Mouse (Mus musculus) heart, postnatal 0 days (tissue): Measurements from ENCODE around the gene Kdm2a. TPM values are rescaled to one million over a fixed set of nuclear protein-coding genes. Genes with fewer than 3 reads are reported as not detected.

Experiments
- ATAC-seq: fragments of 200-750 bp; cut with Nextera tagmentation; 2 replicates; pipeline ENCODE4 v1.8.0; 2017; ENCODE audit warnings: low read depth, moderate number of reproducible peaks, moderate library complexity; ENCODE audit not compliant: insufficient read depth
- DNase-seq: peaks from one replicate; pipeline ENCODE4 v3.0.0-alpha.2; 2016; ENCODE audit warnings: low spot score
- H3K27ac ChIP-seq: fragments of 300-500 bp; sonication (generic); 2 replicates; pipeline ENCODE4 v1.5.1; 2014; ENCODE audit warnings: low read depth, mild to moderate bottlenecking
- H3K27me3 ChIP-seq: fragments of 300-500 bp; sonication (generic); 2 replicates; pipeline ENCODE4 v1.6.1; 2014; ENCODE audit warnings: low read length, mixed read lengths; ENCODE audit not compliant: control insufficient read depth, insufficient read depth
- H3K36me3 ChIP-seq: fragments of 300-500 bp; sonication (generic); replicated peaks from 2 replicates; pipeline ENCODE4 v1.6.1; 2014; ENCODE audit warnings: low read length, mixed read lengths; ENCODE audit not compliant: control insufficient read depth, insufficient read depth
- H3K4me1 ChIP-seq: fragments of 300-500 bp; sonication (generic); 2 replicates; pipeline ENCODE4 v1.6.1; 2014; ENCODE audit warnings: antibody characterized with exemption; ENCODE audit not compliant: control insufficient read depth, insufficient read depth
- H3K4me2 ChIP-seq: fragments of 300-500 bp; sonication (generic); 2 replicates; pipeline ENCODE4 v1.6.1; 2014; ENCODE audit warnings: low read depth, mild to moderate bottlenecking, low read length, moderate library complexity
- H3K4me3 ChIP-seq: fragments of 300-500 bp; sonication (generic); 2 replicates; pipeline ENCODE4 v1.5.1; 2014; ENCODE audit warnings: low read depth, low read length
- H3K9ac ChIP-seq: fragments of 300-500 bp; sonication (generic); replicated peaks from 2 replicates; pipeline ENCODE4 v1.6.1; 2014; ENCODE audit warnings: low read depth, low read length, mixed read lengths
- H3K9me3 ChIP-seq: fragments of 300-500 bp; sonication (generic); replicated peaks from 2 replicates; pipeline ENCODE4 v1.6.1; 2016; ENCODE audit warnings: low read length; ENCODE audit not compliant: control insufficient read depth
- CTCF ChIP-seq: IDR thresholded peaks from 2 replicates; pipeline ENCODE4 v1.5.1; 2016; ENCODE audit warnings: antibody characterized with exemption, control low read depth, low read depth
- EP300 ChIP-seq: IDR thresholded peaks from 2 replicates; pipeline ENCODE4 v1.6.1; 2016; ENCODE audit warnings: antibody characterized with exemption, low read depth
- WGBS: fragments of 180-500 bp; shearing (Covaris S2); extraction: QIAGEN DNeasy Blood & Tissue Kit; methylation state at CpG from one replicate; pipeline ENCODE4 v1.1.7; 2014; 5-methylcytosine and 5-hydroxymethylcytosine counted together
- polyA plus RNA-seq: library from polyadenylated mRNA; unstranded; fragments of >200 nt; fragmentation: Nextera tagmentation; extraction: Ambion mirVana; gene quantifications from 2 replicates; pipeline ENCODE4 v1.2.1, GENCODE M21; 2015
- total RNA-seq: library from RNA; depleted of rRNA; stranded (reverse); fragments of >200 nt; gene quantifications from 2 replicates; pipeline ENCODE4 v1.2.3, GENCODE M21; 2014; ENCODE audit warnings: low replicate concordance

Kdm2a gene
- total and polyA plus RNA-seq, 2 experiments from 2014 or later = 15.7 to 65.3 TPM

GRCm38 (mm10) chr19:4338162-4338561 is 59.9 kb downstream of the Kdm2a start:
- no peak overlapping the region for H3K4me2 ChIP-seq
- H3K9me3 ChIP-seq = no peaks in the 10 kb centered on the region
- H3K4me3 ChIP-seq = no peak overlapping the region
- TF ChIP-seq EP300 (no peak), CTCF (peak; percentile 82)
- peak; percentile 84 for DNase-seq
- H3K27ac ChIP-seq = no peak overlapping the region
- no peak overlapping the region for H3K9ac ChIP-seq
- H3K36me3 ChIP-seq = peaks cover 30% of the 10 kb centered on the region
- H3K27me3 ChIP-seq = no peaks in the 10 kb centered on the region
- WGBS = 17% methylated on average over 2 of the region's 2 CpGs
- no peak for ATAC-seq
- H3K4me1 ChIP-seq = peaks cover 14% of the 10 kb centered on the region

DNA sequence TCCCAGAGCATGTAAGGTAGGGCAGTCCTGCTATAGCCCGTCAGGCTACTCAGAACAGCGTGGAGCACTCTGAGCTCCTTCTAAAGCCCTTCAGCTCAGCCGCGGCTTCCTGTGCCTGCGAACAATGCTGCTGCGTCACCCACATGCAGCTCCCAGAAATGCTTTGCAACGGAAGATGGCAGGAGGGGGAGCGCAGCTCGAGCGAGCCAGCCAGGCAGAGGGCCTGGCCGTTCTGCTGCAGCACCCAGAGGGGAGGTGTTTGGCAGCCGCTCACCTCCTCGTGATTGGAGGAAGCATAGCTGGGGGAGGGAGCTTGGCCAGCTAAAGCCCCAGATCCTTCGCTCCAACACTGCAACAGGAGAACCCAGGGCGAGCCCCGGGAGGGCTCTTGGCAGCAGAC is 64.3 kb downstream of the Kdm2a start:
- Histone ChIP-seq H3K4me1 (peaks cover 26% of the 10 kb centered on the region), H3K9ac (peak overlapping the region; percentile 75), H3K27ac (peak overlapping the region; percentile 91), H3K4me3 (peak overlapping the region; percentile 68), H3K36me3 (peaks cover 20% of the 10 kb centered on the region), H3K9me3 (no peaks in the 10 kb centered on the region), H3K27me3 (no peaks in the 10 kb centered on the region), H3K4me2 (peak overlapping the region; percentile 90)
- 0% methylated on average over 16 of the region's 16 CpGs for WGBS
- peak; percentile 99 for ATAC-seq
- TF ChIP-seq EP300 (peak; percentile 42; the same call in 1 of the 2 replicates), CTCF (0 out of 2 replicates have a peak, but pooled peaks have one; percentile 7)
- DNase-seq = peak; percentile 99

DNA sequence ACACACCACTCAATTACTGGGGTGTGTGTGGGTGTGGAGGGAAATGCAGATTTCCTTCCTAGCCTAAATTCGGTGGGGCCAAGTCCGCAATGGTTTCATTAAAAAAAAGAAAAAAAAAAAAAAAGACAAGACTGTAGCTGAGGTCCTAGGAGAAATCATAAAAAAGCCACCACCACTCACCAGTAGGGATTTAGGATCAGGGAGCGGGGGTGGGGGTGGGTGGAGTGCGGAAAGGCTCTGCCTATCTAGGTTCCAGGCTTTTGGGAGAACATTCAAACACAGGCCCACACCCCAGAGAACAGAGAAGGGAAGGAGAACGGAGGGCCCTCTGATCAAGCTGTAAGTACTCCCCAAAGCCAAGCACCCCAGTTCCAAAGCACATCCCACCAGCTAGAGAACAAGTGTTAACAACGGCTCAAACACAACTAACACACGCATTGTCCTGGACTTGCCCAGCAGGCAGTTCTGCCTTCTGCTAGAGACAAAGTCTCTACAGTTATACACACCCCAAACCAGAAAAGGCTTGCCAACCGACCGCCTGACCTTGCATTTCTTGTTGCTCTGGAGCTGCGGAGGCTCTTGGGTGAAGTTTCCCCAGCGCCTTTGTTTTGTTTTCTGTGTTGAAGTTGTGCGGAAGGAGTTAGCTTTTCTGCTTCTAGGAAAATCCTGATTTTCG is 64.8 kb downstream of the Kdm2a start:
- H3K4me1 ChIP-seq = peaks cover 26% of the 10 kb centered on the region
- H3K27me3 ChIP-seq = no peaks in the 10 kb centered on the region
- H3K9ac ChIP-seq = peak overlapping the region; percentile 75
- TF ChIP-seq CTCF (no peak), EP300 (no peak)
- DNase-seq (peak; percentile 25), ATAC-seq (peak; percentile 24; the same call in 1 of the 2 replicates)
- no peaks in the 10 kb centered on the region for H3K9me3 ChIP-seq
- 1% methylated on average over 13 of the region's 13 CpGs for WGBS
- peaks cover 26% of the 10 kb centered on the region for H3K36me3 ChIP-seq
- peak overlapping the region; percentile 91 for H3K27ac ChIP-seq
- H3K4me2 ChIP-seq = peak overlapping the region; percentile 90
- H3K4me3 ChIP-seq = peak overlapping the region; percentile 68

GRCm38 (mm10) chr19:4332653-4333052 is 65.4 kb downstream of the Kdm2a start:
- DNase-seq (peak; percentile 40), ATAC-seq (no peak)
- Histone ChIP-seq H3K4me1 (peaks cover 26% of the 10 kb centered on the region), H3K4me2 (peak overlapping the region; percentile 90), H3K27ac (peak overlapping the region; percentile 91), H3K36me3 (peaks cover 32% of the 10 kb centered on the region), H3K9me3 (no peaks in the 10 kb centered on the region), H3K9ac (peak overlapping the region; percentile 75), H3K4me3 (peak overlapping the region; percentile 68), H3K27me3 (no peaks in the 10 kb centered on the region)
- TF ChIP-seq CTCF (no peak), EP300 (no peak)
- under 1% methylated on average over 4 of the region's 4 CpGs for WGBS

GRCm38 (mm10) chr19:4331273-4331672 is 66.8 kb downstream of the Kdm2a start:
- no peaks in the 10 kb centered on the region for H3K27me3 ChIP-seq
- H3K27ac ChIP-seq = no peak overlapping the region
- DNase-seq (no peak), ATAC-seq (no peak)
- H3K9me3 ChIP-seq = no peaks in the 10 kb centered on the region
- peaks cover 45% of the 10 kb centered on the region for H3K36me3 ChIP-seq
- peak overlapping the region; percentile 90; the same call in 1 of the 2 replicates for H3K4me2 ChIP-seq
- H3K4me1 ChIP-seq = peaks cover 26% of the 10 kb centered on the region
- H3K9ac ChIP-seq = no peak overlapping the region
- no peak overlapping the region for H3K4me3 ChIP-seq
- TF ChIP-seq CTCF (no peak), EP300 (no peak)
- 62% methylated on average over 3 of the region's 3 CpGs for WGBS

- H3K27ac ChIP-seq = no peak overlapping the region
- H3K27me3 ChIP-seq = no peaks in the 10 kb centered on the region
- no peak overlapping the region for H3K4me2 ChIP-seq
- no peak overlapping the region for H3K4me3 ChIP-seq
- 0 out of 2 replicates have a peak overlapping the region, but pooled peaks have one; percentile 33 for H3K9ac ChIP-seq
- no peaks in the 10 kb centered on the region for H3K9me3 ChIP-seq
- peaks cover 26% of the 10 kb centered on the region for H3K4me1 ChIP-seq
- no peak for ATAC-seq
- H3K36me3 ChIP-seq = peaks cover 52% of the 10 kb centered on the region
- no peak for TF ChIP-seq CTCF
- no peak for TF ChIP-seq EP300
- WGBS = 67% methylated on average over 2 of the region's 2 CpGs
- no peak for DNase-seq
These were observed 67.5 kb downstream of the Kdm2a start for GRCm38 (mm10) chr19:4330603-4331002.
